34 mouse cellular contexts compared by ENCODE assay signal in the genomic region with DNA sequence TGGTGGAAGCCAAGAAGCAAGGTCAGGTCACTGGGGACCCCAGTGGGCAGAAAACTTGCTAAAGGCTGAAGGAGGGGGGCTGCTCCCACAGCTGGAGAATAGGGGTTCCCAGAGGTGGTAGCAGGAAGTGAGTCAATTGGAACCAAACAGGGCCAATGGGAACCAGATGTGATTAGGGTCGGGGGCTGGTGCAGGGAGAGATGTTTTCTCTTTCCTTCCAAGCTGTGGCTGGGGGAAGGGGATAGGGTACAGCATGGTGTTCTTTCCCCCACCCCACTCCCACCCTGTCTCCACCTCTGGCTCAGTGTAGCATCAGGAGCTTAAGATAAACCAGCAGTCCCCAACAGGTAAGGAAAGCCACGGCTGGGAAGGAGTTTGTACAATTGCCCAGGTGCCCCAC. TPM values are rescaled to one million over a fixed set of nuclear protein-coding genes. Genes with fewer than 3 reads are reported as not detected.
DNase-seq lines count a peak whose midpoint lies in the region; ATAC-seq lines count a peak whose summit lies in the region.
"Had no signal": no experiment of that assay in that cellular context is flagged by ENCODE, and none has a peak within 500 bp of the region (broad histone marks: within the 10 kb centered on the region; RNA-seq: fewer than 3 reads in every experiment).

No protein-coding gene starts in this region.

- no peak overlapping the region for H3K27ac ChIP-seq in embryonic facial prominence, embryonic 15.5 days (replicated peaks)
- H3K27ac ChIP-seq in limb, embryonic 13.5 days: no peak overlapping the region
- H3K27ac ChIP-seq: forebrain, embryonic 15.5 days; gastrocnemius, adult 2 months; hindbrain, embryonic 13.5 days; liver, embryonic 14.5 days; macrophage; neural tube, embryonic 15.5 days had no signal

- WGBS in embryonic facial prominence, embryonic 15.5 days: 12% methylated on average over 2 of the region's 2 CpGs
- 9% methylated on average over 2 of the region's 2 CpGs for WGBS in limb, embryonic 13.5 days

- H3K9ac ChIP-seq in embryonic facial prominence, embryonic 15.5 days: no peak overlapping the region
- no peak overlapping the region for H3K9ac ChIP-seq in limb, embryonic 13.5 days
- H3K9ac ChIP-seq: forebrain, embryonic 15.5 days; hindbrain, embryonic 13.5 days; liver, embryonic 14.5 days; neural tube, embryonic 15.5 days had no signal

- H3K27me3 ChIP-seq in embryonic facial prominence, embryonic 15.5 days: no peaks in the 10 kb centered on the region
- peaks cover 23% of the 10 kb centered on the region for H3K27me3 ChIP-seq in limb, embryonic 13.5 days
- H3K27me3 ChIP-seq: forebrain, embryonic 15.5 days; neural tube, embryonic 15.5 days had no signal

- H3K9me3 ChIP-seq in embryonic facial prominence, embryonic 15.5 days (replicated peaks): no peaks in the 10 kb centered on the region
- no peaks in the 10 kb centered on the region for H3K9me3 ChIP-seq in limb, embryonic 13.5 days
- H3K9me3 ChIP-seq: forebrain, embryonic 15.5 days; hindbrain, embryonic 13.5 days; neural tube, embryonic 15.5 days had no signal

- peaks cover 45% of the 10 kb centered on the region for H3K4me1 ChIP-seq in embryonic facial prominence, embryonic 15.5 days
- H3K4me1 ChIP-seq in limb, embryonic 13.5 days: peaks cover 51% of the 10 kb centered on the region
- H3K4me1 ChIP-seq: neural tube, embryonic 15.5 days had no signal

- peak; percentile 7 for DNase-seq in 3T3-L1 (ENCODE audit: low read depth, low spot score)
- DNase-seq in embryo, embryonic 11.5 days (ENCODE audit: low read depth, low spot score): peak; percentile 39
- no peak for DNase-seq in cerebellum, postnatal 4 days (ENCODE audit: low spot score in 2 of 2)
- DNase-seq in layer of hippocampus, adult 8-10 months (ENCODE audit: low spot score in 2 of 2): no peak
- DNase-seq: adrenal gland, adult 2 months; cerebellum, adult 8-10 months; cerebellum, postnatal 25 days; gastrocnemius, adult 2 months; gastrocnemius, postnatal 36 days; heart, adult 18-20 months; heart, postnatal 36 days; kidney, adult 9 months; kidney, postnatal 14 days; liver; lung, adult 2 months; lung, postnatal 10 days; midbrain, embryonic 14.5 days; thymus, adult 2 months; thymus, postnatal 4 days had no signal

- ATAC-seq in embryonic facial prominence, embryonic 15.5 days (ENCODE audit: insufficient number of reproducible peaks, low FRiP score, low TSS enrichment, low read depth): no peak
- ATAC-seq in limb, embryonic 13.5 days (ENCODE audit: low FRiP score, low read depth): 0 out of 2 replicates have a peak, but pooled peaks have one; percentile 9
- ATAC-seq: activated CD4-positive, CD25-positive, alpha-beta regulatory T cell, adult 4 months; forebrain, embryonic 15.5 days; intestine, postnatal 0 days had no signal

- H3K4me3 ChIP-seq in embryonic facial prominence, embryonic 15.5 days (replicated peaks): no peak overlapping the region
- H3K4me3 ChIP-seq in limb, embryonic 13.5 days: no peak overlapping the region
- H3K4me3 ChIP-seq: forebrain, embryonic 15.5 days; gastrocnemius, adult 2 months; hindbrain, embryonic 13.5 days; neural tube, embryonic 15.5 days had no signal

- H3K36me3 ChIP-seq in embryonic facial prominence, embryonic 15.5 days: no peaks in the 10 kb centered on the region
- no peaks in the 10 kb centered on the region for H3K36me3 ChIP-seq in limb, embryonic 13.5 days
- H3K36me3 ChIP-seq: forebrain, embryonic 15.5 days; hindbrain, embryonic 13.5 days; neural tube, embryonic 15.5 days had no signal

- 0 out of 2 replicates have a peak overlapping the region, but pooled peaks have one; percentile 4 for H3K4me2 ChIP-seq in embryonic facial prominence, embryonic 15.5 days (replicated peaks)
- H3K4me2 ChIP-seq in limb, embryonic 13.5 days (replicated peaks): no peak overlapping the region
- H3K4me2 ChIP-seq: forebrain, embryonic 15.5 days; heart, embryonic 11.5 days; hindbrain, embryonic 13.5 days; neural tube, embryonic 15.5 days had no signal

RNA-seq across cellular contexts. Expression of a gene that starts 45.0 kb away (rescaled TPM):
- polyA plus RNA-seq in embryonic facial prominence, embryonic 15.5 days (2015; fragmentation: Nextera tagmentation; extraction: Ambion mirVana): not detected in 2 replicates
- not detected in 2 replicates for polyA plus RNA-seq in limb, embryonic 13.5 days (2015; fragmentation: Nextera tagmentation; extraction: Ambion mirVana)
- not detected for total RNA-seq in layer of hippocampus, adult 8-10 months (2022)
- total RNA-seq: adrenal gland, adult 2 months; CH12.LX; layer of hippocampus, postnatal 10 days; left cerebral cortex, adult 18-20 months; megakaryocyte-erythroid progenitor cell, adult 5-6 weeks had no signal
- polyA plus RNA-seq: activated CD4-positive, CD25-positive, alpha-beta regulatory T cell, adult 4 months; C2C12; forebrain, embryonic 15.5 days; hindbrain, embryonic 13.5 days; intestine, postnatal 0 days; liver, embryonic 14.5 days; macrophage; midbrain, embryonic 14.5 days; neural tube, embryonic 15.5 days had no signal

Comparison
In these comparisons a context has a peak if more than half of its experiments do, and no peak if none do; other contexts are left out.
1. DNase-seq: peak in 3T3-L1 (single experiment) and embryo, embryonic 11.5 days (single experiment); none in cerebellum, postnatal 4 days (0 of 2) and layer of hippocampus, adult 8-10 months (0 of 2).